Mouse (Mus musculus) left cerebral cortex, postnatal 10 days (tissue): ENCODE measurements around the gene Nol11. TPM values are rescaled to one million over a fixed set of nuclear protein-coding genes. Genes with fewer than 3 reads are reported as not detected.

Experiments
- DNase-seq, 2 experiments: peaks; one replicate each; pipeline ENCODE4 v3.0.0; 2021 to 2022; ENCODE audit warnings: low spot score in 2 of 2, mixed read lengths in 1 of 2; ENCODE audit errors: extremely low spot score in 1 of 2
- intact Hi-C: fragments of 180-260 bp; cut with DNase I; formaldehyde crosslinking; loops from one replicate; pipeline ENCODE4 v1.15.1; 2025
- total RNA-seq, 2 experiments: library from RNA; stranded (reverse); gene quantifications; 2 replicates each; pipeline ENCODE4 v1.2.3; 2021

The Nol11 gene
- 10 to 100 TPM; 26.3 to 27.1 TPM for total RNA-seq

- DNase-seq: peak; percentile 98 to 99
- intact Hi-C loops: loop anchor here (2.0 kb wide), 1 partner anchor 284 kb away; no protein-coding TSS in a partner anchor
These were observed at the start of gene Nol11 for GRCm38 (mm10) chr11:107188565-107189552. Nol11 (minus strand) TSS chr11:107189381.

- no peak for DNase-seq
- intact Hi-C loops: no loop called here
These were observed 49.3 kb upstream of the Nol11 start for GRCm38 (mm10) chr11:107238506-107238905.

GRCm38 (mm10) chr11:107237532-107237931 is 48.4 kb upstream of the Nol11 start:
- DNase-seq: no peak
- intact Hi-C loops: no loop called here

- intact Hi-C loops: no loop called here
- DNase-seq: no peak
These were observed 44.2 kb upstream of the Nol11 start for GRCm38 (mm10) chr11:107233252-107233890.

- no peak for DNase-seq
- intact Hi-C loops: no loop called here
These were observed 40.9 kb upstream of the Nol11 start for GRCm38 (mm10) chr11:107230128-107230527.

GRCm38 (mm10) chr11:107226431-107226830 is 37.2 kb upstream of the Nol11 start:
- intact Hi-C loops: no loop called here
- no peak for DNase-seq

GRCm38 (mm10) chr11:107226013-107226412 is 36.8 kb upstream of the Nol11 start:
- intact Hi-C loops: no loop called here
- DNase-seq: no peak

- intact Hi-C loops: no loop called here
- no peak for DNase-seq
These were observed 36.1 kb upstream of the Nol11 start for GRCm38 (mm10) chr11:107225301-107225700.

GRCm38 (mm10) chr11:107223667-107224214 is 34.6 kb upstream of the Nol11 start:
- intact Hi-C loops: no loop called here
- no peak for DNase-seq

GRCm38 (mm10) chr11:107223169-107223561 is 34.0 kb upstream of the Nol11 start:
- no peak for DNase-seq
- intact Hi-C loops: no loop called here

- DNase-seq: no peak
These were observed 33.5 kb upstream of the Nol11 start for GRCm38 (mm10) chr11:107222531-107223168.

GRCm38 (mm10) chr11:107215111-107215510 is 25.9 kb upstream of the Nol11 start:
- no peak for DNase-seq
- intact Hi-C loops: loop anchor here (10.0 kb wide), 1 partner anchor 140 kb away; no protein-coding TSS in a partner anchor

More at GRCm38 (mm10) chr11:107222531-107223168, 33.5 kb upstream of the Nol11 start:
- intact Hi-C loops: no loop called here

GRCm38 (mm10) chr11:107213745-107214144 is 24.6 kb upstream of the Nol11 start:
- intact Hi-C loops: loop anchor here (2.0 to 10.0 kb wide), 2 partner anchors 141 to 255 kb away; no protein-coding TSS in a partner anchor
- peak in 1 of 2 experiments; percentile 30 for DNase-seq

GRCm38 (mm10) chr11:107209818-107210217 is 20.6 kb upstream of the Nol11 start:
- no peak for DNase-seq
- intact Hi-C loops: loop anchor here (10.0 kb wide), 1 partner anchor 145 kb away; no protein-coding TSS in a partner anchor

GRCm38 (mm10) chr11:107201773-107202172 is 12.6 kb upstream of the Nol11 start:
- intact Hi-C loops: no loop called here
- no peak for DNase-seq

- DNase-seq: no peak
- intact Hi-C loops: no loop called here
These were observed 10.1 kb upstream of the Nol11 start for GRCm38 (mm10) chr11:107199281-107199680.

- intact Hi-C loops: no loop called here
- DNase-seq: peak in 1 of 2 experiments; percentile 33
These were observed 6.2 kb upstream of the Nol11 start for GRCm38 (mm10) chr11:107195334-107195733.

- intact Hi-C loops: no loop called here
- no peak for DNase-seq
These were observed 1.2 kb upstream of the Nol11 start for GRCm38 (mm10) chr11:107190376-107190775.

GRCm38 (mm10) chr11:107183777-107184176 is 5.4 kb downstream of the Nol11 start:
- no peak for DNase-seq
- intact Hi-C loops: no loop called here
